8 mouse cellular contexts compared by ENCODE assay signal in the genomic region with DNA sequence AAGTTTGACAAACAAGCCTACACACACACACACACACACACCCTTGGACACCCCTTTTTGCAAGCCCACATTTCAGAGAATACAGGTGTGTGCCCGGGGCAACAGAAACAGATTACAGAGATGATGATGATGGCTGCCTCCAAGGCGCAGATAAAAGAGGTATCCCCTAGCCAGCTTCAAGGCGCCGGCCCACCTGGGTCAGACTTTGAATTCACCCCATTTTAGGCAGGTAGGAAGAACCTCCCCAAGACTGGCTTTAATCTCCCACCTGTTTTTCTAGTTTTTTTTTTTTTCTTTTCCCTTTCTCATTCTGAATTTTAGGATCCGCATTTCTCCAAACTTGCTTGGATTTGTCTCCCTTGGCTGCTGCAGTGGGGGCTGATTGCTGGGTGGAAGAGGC. TPM values are rescaled to one million over a fixed set of nuclear protein-coding genes. Genes with fewer than 3 reads are reported as not detected.
DNase-seq lines count a peak whose midpoint lies in the region; ATAC-seq and TF ChIP-seq lines count a peak whose summit lies in the region.

No protein-coding gene starts in this region.

- H3K4me3 ChIP-seq in kidney, postnatal 0 days (replicated peaks; ENCODE audit: low read depth, low read length), result peak overlapping the region; percentile 83
- H3K4me3 ChIP-seq in embryonic facial prominence, embryonic 11.5 days (ENCODE audit: low read depth, low read length), result peak overlapping the region; percentile 87
- H3K4me3 ChIP-seq in neural tube, embryonic 12.5 days, result peak overlapping the region; percentile 81; the same call in 1 of the 2 replicates

- H3K4me1 ChIP-seq in kidney, postnatal 0 days (replicated peaks; ENCODE audit: insufficient read depth, low read length), result peaks cover 9% of the 10 kb centered on the region
- no peaks in the 10 kb centered on the region for H3K4me1 ChIP-seq in embryonic facial prominence, embryonic 11.5 days (ENCODE audit: control insufficient read depth, insufficient read depth, low read length)
- peaks cover 19% of the 10 kb centered on the region for H3K4me1 ChIP-seq in neural tube, embryonic 12.5 days

- WGBS in kidney, postnatal 0 days, result 36% methylated on average over 5 of the region's 5 CpGs
- 25% methylated on average over 5 of the region's 5 CpGs for WGBS in embryonic facial prominence, embryonic 11.5 days
- 22% methylated on average over 5 of the region's 5 CpGs for WGBS in neural tube, embryonic 12.5 days

- no peak for DNase-seq in kidney, postnatal 0 days (ENCODE audit: low spot score)
- no peak for DNase-seq in kidney, postnatal 10 days
- no peak for DNase-seq in embryonic facial prominence, embryonic 11.5 days (ENCODE audit: low spot score)
- DNase-seq in induced T-regulatory cell, adult 2 months (ENCODE audit: low read depth), result peak; percentile 24
- no peak for DNase-seq in urinary bladder, postnatal 4 days (ENCODE audit: low spot score in 2 of 2)
- no peak for DNase-seq in layer of hippocampus, adult 9-11 months
- no peak for DNase-seq in gastrocnemius, postnatal 4 days (ENCODE audit: low spot score in 2 of 2)

- no peak for TF ChIP-seq CTCF in kidney, postnatal 0 days (IDR thresholded peaks at IDR 0.05; ENCODE audit: low read depth)

- H3K9ac ChIP-seq in kidney, postnatal 0 days (ENCODE audit: low read depth, low read length), result peak overlapping the region; percentile 89
- H3K9ac ChIP-seq in embryonic facial prominence, embryonic 11.5 days (replicated peaks; ENCODE audit: low read length), result peak overlapping the region; percentile 85
- H3K9ac ChIP-seq in neural tube, embryonic 12.5 days, result peak overlapping the region; percentile 87; the same call in 1 of the 2 replicates

- ATAC-seq in kidney, postnatal 0 days (replicated peaks; ENCODE audit: low FRiP score, low read depth), result no peak
- no peak for ATAC-seq in embryonic facial prominence, embryonic 11.5 days (replicated peaks; ENCODE audit: insufficient number of reproducible peaks, low FRiP score, low TSS enrichment, low read depth)
- no peak for ATAC-seq in neural tube, embryonic 12.5 days (ENCODE audit: low FRiP score, low read depth)

- H3K27me3 ChIP-seq in kidney, postnatal 0 days (ENCODE audit: insufficient read depth, low read length), result no peaks in the 10 kb centered on the region
- H3K27me3 ChIP-seq in embryonic facial prominence, embryonic 11.5 days (ENCODE audit: control insufficient read depth, insufficient read depth, low read length), result no peaks in the 10 kb centered on the region
- H3K27me3 ChIP-seq in neural tube, embryonic 12.5 days (replicated peaks), result no peaks in the 10 kb centered on the region

- no peaks in the 10 kb centered on the region for H3K36me3 ChIP-seq in kidney, postnatal 0 days (ENCODE audit: insufficient read depth, low read length)
- no peaks in the 10 kb centered on the region for H3K36me3 ChIP-seq in embryonic facial prominence, embryonic 11.5 days (replicated peaks; ENCODE audit: control insufficient read depth, insufficient read depth, low read depth, low read length)
- H3K36me3 ChIP-seq in neural tube, embryonic 12.5 days, result no peaks in the 10 kb centered on the region

- peak overlapping the region; percentile 83 for H3K4me2 ChIP-seq in kidney, postnatal 0 days (ENCODE audit: low read length)
- H3K4me2 ChIP-seq in embryonic facial prominence, embryonic 11.5 days (ENCODE audit: low read depth, low read length), result peak overlapping the region; percentile 91
- peak overlapping the region; percentile 85 for H3K4me2 ChIP-seq in neural tube, embryonic 12.5 days (replicated peaks)

- H3K9me3 ChIP-seq in kidney, postnatal 0 days (replicated peaks; ENCODE audit: low read length), result no peaks in the 10 kb centered on the region
- H3K9me3 ChIP-seq in embryonic facial prominence, embryonic 11.5 days (replicated peaks; ENCODE audit: control insufficient read depth, low read length), result no peaks in the 10 kb centered on the region
- no peaks in the 10 kb centered on the region for H3K9me3 ChIP-seq in neural tube, embryonic 12.5 days

- peak overlapping the region; percentile 85; the same call in 1 of the 2 replicates for H3K27ac ChIP-seq in kidney, postnatal 0 days
- no peak overlapping the region for H3K27ac ChIP-seq in embryonic facial prominence, embryonic 11.5 days (replicated peaks; ENCODE audit: low read depth, low read length)
- H3K27ac ChIP-seq in neural tube, embryonic 12.5 days, result no peak overlapping the region

RNA-seq across cellular contexts. Expression of a gene that starts 0.4 kb away (rescaled TPM):
- 18.1 and 21.8 TPM in 2 replicates for polyA plus RNA-seq in kidney, postnatal 0 days (2015; fragmentation: Nextera tagmentation; extraction: Ambion mirVana)
- polyA plus RNA-seq in embryonic facial prominence, embryonic 11.5 days (2014; fragmentation: Nextera tagmentation; extraction: Ambion mirVana), result 14.7 and 16.0 TPM in 2 replicates
- 25.2 and 26.2 TPM in 2 replicates for polyA plus RNA-seq in neural tube, embryonic 12.5 days (2016; fragmentation: Nextera tagmentation; extraction: Ambion mirVana)
- total RNA-seq in gastrocnemius, postnatal 4 days (2021), result 10 to 100 TPM; 10.6 to 12.3 TPM
